In genomic region chr5:5242704-5243103, GRCm38 (mm10) we compare ENCODE assay signal across 25 mouse cellular contexts.
"Had no signal": no experiment of that assay in that cellular context is flagged by ENCODE, and none has a peak within 500 bp of the region (broad histone marks: within the 10 kb centered on the region; RNA-seq: fewer than 3 reads in every experiment).

No protein-coding gene starts in this region.

- H3K4me3 ChIP-seq: heart, adult 2 months; heart, embryonic 13.5 days; heart, embryonic 15.5 days; hindbrain, embryonic 15.5 days; kidney, embryonic 15.5 days; limb, embryonic 13.5 days; limb, embryonic 15.5 days; liver, embryonic 12.5 days had no signal

- H3K9ac ChIP-seq: forebrain, postnatal 0 days; heart, embryonic 13.5 days; heart, embryonic 15.5 days; hindbrain, embryonic 15.5 days; kidney, embryonic 15.5 days; limb, embryonic 13.5 days; limb, embryonic 15.5 days; liver, embryonic 12.5 days; liver, embryonic 14.5 days had no signal

- ATAC-seq: intestine, embryonic 16.5 days; liver, embryonic 12.5 days had no signal

- H3K9me3 ChIP-seq: heart, embryonic 15.5 days; hindbrain, embryonic 15.5 days; limb, embryonic 15.5 days had no signal

- H3K4me2 ChIP-seq: heart, embryonic 11.5 days; heart, embryonic 13.5 days; heart, embryonic 15.5 days; hindbrain, embryonic 15.5 days; kidney, embryonic 15.5 days; limb, embryonic 13.5 days; limb, embryonic 15.5 days; liver, embryonic 12.5 days had no signal

- H3K36me3 ChIP-seq: heart, embryonic 15.5 days; hindbrain, embryonic 15.5 days; kidney, embryonic 15.5 days; liver, embryonic 12.5 days had no signal

- DNase-seq: forebrain, postnatal 0 days; gastrocnemius, postnatal 14 days; gastrocnemius, postnatal 36 days; heart, adult 11 months; heart, adult 2 months; heart, postnatal 14 days; heart, postnatal 36 days; kidney, adult 11 months; kidney, adult 2 months; kidney, adult 9 months; kidney, postnatal 14 days; kidney, postnatal 36 days; layer of hippocampus, postnatal 36 days; left cerebral cortex, postnatal 4 days had no signal

- H3K4me1 ChIP-seq: heart, embryonic 15.5 days; kidney, embryonic 15.5 days; limb, embryonic 13.5 days; limb, embryonic 15.5 days had no signal

- H3K27me3 ChIP-seq: heart, embryonic 13.5 days; heart, embryonic 15.5 days; hindbrain, embryonic 15.5 days; kidney, embryonic 15.5 days; limb, embryonic 13.5 days; limb, embryonic 15.5 days; liver, embryonic 12.5 days had no signal

- H3K27ac ChIP-seq: heart, adult 2 months; heart, embryonic 13.5 days; heart, embryonic 15.5 days; hindbrain, embryonic 15.5 days; kidney, embryonic 15.5 days; kidney, postnatal 0 days; limb, embryonic 13.5 days; limb, embryonic 15.5 days; liver, embryonic 12.5 days; liver, embryonic 14.5 days had no signal
